Mouse (Mus musculus): ENCODE measurements around the gene Cisd2.

The Cisd2 gene

DNA sequence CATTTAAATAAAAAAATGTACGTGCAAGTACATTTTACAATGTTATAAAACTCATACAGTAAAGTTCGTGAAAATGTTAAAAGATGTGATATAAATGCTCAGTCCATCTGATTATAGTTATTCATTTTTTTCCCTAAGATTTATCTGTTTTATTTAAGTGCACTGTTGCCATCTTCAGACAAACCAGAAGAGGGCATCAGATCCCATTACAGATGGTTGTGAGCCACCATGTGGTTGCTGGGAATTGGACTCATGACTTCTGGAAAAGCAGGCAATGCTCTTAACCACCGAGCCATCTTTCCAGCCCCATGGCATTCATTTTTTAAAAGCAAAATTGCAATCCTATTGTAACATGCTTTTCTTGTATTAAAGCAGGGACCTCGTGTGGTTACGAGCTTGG, 14.5 kb downstream of the Cisd2 start:
- no peak for DNase-seq

DNA sequence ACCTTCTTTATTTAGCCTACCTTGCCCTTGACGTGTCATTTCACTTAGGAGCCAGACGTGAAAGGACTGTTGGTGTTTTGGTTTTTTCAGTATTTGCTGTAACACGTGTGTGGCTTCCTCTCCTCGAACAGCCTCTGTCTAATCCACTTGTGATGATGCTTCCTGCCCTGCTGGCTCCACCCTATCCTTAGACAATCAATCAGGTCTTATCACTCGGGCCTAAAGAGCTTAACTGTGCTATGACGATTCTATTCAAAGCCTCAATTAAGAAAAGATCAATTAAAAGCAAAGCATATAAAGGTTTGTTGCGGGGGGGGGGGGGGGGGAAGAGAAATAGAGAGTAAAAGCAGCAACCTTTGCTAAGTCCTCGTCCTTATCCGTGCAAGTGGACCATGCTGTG, 16.4 kb downstream of the Cisd2 start:
- DNase-seq = peak; percentile 67

DNA sequence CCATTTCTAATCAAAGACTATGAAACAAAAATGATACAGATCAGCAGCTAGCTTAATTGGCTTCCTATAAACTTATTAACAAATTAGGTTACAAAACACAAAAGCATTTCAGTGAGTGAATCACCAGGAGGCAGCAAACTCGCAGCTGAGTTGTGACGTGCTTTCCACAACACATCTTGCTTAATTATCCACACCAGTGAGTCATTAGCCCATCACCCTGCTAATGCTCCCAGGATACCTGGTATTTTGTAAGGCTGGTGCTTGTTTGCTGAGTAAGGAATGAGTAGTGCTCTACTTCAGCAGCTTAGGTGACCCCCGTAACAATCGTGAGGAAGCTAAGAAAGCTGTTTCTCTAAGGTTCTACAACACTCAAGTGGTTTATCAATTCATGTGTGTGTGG, 19.1 kb downstream of the Cisd2 start:
- DNase-seq = peak; percentile 55

DNA sequence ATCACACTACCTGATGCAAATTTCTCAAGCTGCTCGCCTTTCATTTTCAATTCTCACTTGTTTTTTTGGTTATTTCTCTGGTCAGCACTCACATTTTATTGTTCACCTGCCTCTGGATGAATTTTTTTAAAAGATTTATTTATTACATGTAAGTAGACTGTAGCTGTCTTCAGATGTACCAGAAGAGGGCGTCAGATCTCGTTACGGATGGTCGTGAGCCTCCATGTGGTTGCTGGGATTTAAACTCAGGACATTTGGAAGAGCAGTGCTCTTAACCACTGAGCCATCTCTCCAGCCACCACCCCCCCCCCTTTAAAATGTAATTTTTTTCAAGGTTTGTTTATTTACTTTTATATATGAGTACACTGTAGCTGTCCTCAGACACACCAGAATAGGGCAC, 19.9 kb downstream of the Cisd2 start:
- peak; percentile 19 for DNase-seq

DNA sequence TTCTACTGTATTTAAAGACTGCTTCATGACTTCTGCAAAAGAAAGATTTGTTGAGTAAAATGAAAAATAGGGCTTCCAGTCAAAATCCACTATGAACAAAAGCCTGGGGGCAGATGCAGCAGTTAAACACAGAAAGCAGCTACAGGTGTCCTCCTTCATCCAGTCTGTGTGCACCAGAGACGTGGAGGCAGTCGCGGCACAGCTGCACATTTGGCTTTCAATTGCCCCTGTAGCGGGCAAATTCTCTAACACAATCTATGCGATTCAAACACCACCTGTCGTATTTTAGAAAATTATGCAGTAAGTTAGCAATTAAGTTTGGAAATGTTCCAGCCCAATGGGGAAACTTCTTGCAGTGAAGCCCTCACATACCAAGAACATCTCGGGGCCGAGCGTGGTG, 20.5 kb downstream of the Cisd2 start:
- DNase-seq = peak; percentile 55

DNA sequence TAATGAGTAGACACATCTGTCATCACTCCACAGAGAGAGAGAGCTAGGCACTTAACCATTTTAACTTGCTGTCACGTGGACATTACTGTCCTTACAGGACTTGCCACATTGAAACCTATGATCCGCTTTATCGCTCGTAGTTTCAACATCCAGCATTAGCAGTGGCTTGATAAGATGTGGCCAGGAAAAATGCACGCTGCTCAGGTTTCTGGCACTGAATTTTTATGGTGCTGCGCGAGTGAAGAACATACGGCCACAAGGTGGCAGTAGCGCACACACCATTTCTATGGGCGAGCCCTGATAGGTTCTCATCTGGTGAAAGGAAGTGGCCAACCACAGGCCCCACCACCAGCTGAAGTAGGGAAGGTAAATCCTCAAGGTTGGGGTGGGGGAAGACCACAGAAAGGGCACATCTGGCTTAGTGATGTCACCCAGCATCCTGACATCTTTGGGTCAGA, 21.5 kb downstream of the Cisd2 start:
- DNase-seq = peak; percentile 97

DNA sequence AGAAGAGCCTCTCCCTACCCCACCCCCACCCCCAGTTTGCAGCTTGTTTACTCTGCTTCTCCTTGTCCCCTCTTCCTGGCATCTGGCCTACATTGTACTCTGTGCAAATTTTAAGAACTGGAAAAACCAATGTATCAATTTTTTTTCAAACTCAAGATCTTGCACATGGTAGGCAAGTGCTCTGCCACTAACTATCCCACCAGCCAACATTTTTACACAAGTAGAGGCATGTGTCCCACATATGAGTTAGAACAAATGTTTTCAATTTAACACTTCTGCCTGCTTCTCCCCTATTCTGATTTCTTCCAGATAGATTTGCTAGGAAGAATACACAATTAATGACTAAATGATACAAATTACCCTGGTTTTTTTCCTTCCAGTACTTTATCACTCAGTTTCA, 26.6 kb downstream of the Cisd2 start:
- DNase-seq = peak; percentile 16

DNA sequence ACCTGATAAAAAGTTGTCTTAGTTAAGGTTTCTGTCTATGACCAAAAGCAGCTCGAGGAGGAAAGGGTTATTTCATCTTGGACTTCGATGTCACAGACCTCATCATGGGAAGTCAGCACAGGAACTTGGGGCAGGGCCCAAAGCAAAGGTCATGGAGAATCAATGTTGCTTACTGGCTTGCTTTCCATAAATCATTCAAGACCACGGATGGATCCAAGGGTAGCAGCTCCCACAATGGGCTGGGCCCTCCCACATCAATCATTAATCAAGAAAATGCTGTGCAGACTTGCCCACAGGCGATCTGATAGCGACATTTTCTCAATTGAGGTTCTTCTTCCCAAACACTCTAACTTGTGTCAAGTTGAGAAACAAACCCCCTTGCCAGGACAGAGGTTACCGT, 27.6 kb downstream of the Cisd2 start:
- DNase-seq = peak; percentile 87

DNA sequence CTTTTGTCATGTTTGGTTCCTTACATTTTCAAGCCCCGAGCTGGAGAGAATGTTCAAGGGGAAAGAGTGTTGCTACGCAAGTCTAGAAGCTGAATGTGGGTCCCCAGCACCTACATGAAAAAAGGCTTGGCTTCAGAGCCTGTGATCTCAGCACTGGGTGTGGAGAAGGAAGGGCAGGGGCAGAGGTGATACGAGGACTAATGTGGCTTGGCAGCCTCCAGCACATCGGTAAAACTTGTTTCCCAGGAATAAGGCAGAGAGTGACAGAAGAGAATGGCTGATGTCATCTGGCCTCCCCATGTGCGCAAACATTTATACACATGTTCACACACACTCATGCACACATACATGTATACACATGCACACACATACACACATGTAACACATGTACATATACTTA, 28.6 kb downstream of the Cisd2 start:
- peak; percentile 83 for DNase-seq

DNA sequence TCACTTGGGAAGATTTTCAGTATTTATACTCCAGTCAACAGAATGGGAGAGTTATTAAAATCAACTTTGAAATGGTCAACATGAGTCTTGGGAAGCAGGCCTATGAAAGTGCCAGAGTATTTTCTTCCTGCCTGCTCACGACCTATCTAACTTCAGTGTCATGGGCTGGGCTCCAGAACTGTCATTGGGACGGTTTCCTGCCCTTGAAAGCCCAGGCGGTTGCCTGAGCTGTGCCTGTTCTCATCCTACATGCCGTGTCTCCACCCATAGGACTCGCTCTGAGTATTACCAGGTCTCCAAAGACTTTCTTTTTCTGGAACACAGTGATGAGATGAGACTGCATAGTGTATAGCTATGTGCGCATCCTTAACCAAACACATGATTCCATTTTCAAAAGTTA, 30.5 kb downstream of the Cisd2 start:
- DNase-seq = peak; percentile 75

DNA sequence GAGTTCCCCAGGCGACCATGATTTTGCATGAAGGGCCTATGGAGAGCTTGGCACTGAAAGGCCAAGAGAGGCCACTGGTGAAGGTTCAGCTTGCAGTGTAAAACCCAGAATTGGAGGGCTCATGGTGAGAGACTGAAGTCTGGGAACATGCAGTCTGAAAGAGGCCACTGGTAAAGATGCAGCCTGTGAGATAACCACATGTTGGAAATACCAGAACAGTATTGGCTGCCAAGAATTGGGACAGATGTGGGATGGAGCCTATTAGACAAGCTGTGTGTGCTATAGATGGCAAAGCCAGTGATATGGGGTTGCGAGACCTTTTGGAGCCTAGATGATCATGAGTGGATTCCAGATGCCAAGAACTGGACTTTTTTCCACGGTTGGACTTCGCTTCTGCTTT, 43.9 kb downstream of the Cisd2 start:
- no peak for DNase-seq

DNA sequence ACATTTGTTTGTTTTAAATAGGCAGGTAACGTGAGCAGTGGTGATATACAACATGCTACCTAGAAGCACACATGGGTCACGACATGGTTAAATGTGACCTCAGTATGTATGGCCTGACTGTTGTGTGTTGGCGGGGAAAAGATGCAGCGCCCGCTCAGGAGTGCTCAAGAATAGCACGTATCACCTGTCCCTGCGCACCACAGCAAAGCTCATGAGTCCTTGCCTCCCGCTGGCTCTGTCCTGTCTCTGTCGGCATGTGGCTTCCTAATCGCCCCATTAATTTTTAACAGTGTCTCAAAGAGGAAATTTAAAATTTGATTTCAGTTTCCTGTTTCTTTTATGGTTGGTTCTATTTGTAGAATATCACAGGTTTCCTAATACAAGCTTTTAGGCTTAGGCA, 46.3 kb downstream of the Cisd2 start:
- DNase-seq = no peak

DNA sequence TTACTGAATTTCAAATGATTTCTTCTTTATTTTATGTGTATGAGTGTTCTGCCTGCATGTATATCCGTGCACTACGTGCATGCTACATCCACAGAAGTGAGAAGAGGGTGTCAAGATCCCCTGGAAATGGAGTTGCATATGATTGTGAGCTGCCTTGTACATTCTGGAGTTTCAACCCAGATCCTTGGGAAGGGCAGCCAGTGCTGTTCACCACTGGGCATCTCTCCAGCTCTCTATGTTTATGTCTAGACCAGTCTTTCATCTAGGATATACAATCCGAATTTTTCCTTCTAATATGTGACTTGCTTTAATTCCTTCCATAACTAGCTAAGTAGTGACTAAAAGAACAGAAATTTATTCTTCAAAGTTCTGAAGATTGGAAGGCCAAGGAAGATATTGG, 47.9 kb downstream of the Cisd2 start:
- no peak for DNase-seq

DNA sequence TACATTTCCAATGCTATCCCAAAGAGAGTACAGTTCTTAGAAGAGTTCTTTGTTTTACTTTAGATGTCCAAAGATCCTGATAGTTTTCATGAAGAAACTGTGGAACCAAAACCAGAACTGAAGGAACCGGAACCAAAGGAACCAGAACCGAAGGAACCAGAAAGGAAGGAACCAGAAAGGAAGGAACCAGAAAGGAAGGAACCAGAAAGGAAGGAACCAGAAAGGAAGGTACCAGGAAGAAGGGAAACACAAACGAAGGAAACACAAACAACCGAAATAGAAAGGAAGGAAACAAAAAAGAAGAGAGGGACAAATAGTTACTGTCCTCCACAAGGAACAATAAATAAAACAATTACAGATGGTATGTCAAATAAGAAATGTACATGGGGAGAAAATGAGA, 66.3 kb downstream of the Cisd2 start:
- DNase-seq = no peak
